Mouse (Mus musculus) adrenal gland, adult 18-20 months (tissue): ENCODE data around the gene Fbxo31. TPM values are rescaled to one million over a fixed set of nuclear protein-coding genes. Genes with fewer than 3 reads are reported as not detected.

Source experiments
- DNase-seq, 2 experiments: peaks; one replicate each; pipeline ENCODE4 v3.0.0; 2021 to 2022; ENCODE audit warnings: low spot score in 2 of 2
- total RNA-seq, 2 experiments: library from RNA; stranded (reverse); gene quantifications; 1 replicate in 1 of 2; 2 replicates in 1 of 2; pipeline ENCODE4 v1.2.3; 2021

Gene Fbxo31
- total RNA-seq, 2 experiments from 2014 or later = 33.6 to 45.0 TPM

GRCm38 (mm10) chr8:121590203-121591177 is 11.9 kb upstream of the Fbxo31 start, which contains the start of gene Map1lc3b:
Gene Map1lc3b, plus strand, starts transcription at chr8:121590361.
- DNase-seq = peak; percentile 99

DNA sequence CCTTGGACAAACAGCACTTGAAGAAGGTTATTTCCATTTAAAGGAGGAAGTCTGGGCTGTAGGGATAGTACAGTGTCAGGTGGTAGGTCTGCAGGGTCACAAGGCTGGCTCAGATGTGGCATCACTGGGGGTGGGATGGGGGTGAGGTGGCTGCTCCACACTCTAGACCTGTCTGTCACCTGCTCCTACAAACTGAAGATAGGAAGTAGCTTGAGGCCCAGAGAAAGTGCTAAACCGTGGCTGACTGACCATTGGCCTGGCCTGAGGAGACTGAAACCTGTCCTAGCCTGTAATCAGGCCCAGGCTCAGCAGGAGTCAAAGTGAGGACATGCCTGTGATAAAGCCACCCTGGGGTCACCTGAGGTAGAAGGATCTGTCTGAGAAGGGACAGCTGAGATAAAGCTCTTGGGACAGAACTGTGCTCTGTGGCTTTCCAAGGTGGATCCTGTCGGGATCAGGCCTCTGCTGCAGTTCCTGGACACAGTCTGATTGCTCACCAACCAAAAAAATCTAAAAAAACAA is 10.7 kb upstream of the Fbxo31 start:
- no peak for DNase-seq

GRCm38 (mm10) chr8:121588750-121589149 is 10.1 kb upstream of the Fbxo31 start:
- no peak for DNase-seq

GRCm38 (mm10) chr8:121585159-121585825 is 6.7 kb upstream of the Fbxo31 start:
- DNase-seq = peak; percentile 98 to 99

GRCm38 (mm10) chr8:121584730-121585129 is 6.1 kb upstream of the Fbxo31 start:
- no peak for DNase-seq

- DNase-seq = no peak
These were observed 5.0 kb upstream of the Fbxo31 start for GRCm38 (mm10) chr8:121583653-121584052.

DNA sequence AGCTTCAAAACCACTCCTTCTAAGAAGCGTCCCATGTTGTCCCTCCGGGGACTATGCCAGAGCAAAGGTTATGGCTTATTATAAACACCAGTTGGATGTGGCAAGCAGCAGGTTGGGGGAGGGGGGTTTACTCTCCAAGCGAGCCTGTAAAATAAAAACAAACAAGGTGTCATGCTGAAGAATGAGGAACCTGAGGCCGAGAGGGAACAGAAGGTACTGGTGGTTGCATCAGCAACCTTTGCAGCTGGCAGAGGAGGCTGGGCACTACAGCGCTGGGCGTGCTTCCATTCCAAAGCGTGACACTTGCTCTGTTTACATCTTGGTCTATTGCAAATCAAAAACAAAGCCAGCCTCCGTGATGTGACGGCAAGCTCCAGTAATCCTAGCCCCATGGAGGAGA is 1.9 kb upstream of the Fbxo31 start:
- DNase-seq = no peak

DNA sequence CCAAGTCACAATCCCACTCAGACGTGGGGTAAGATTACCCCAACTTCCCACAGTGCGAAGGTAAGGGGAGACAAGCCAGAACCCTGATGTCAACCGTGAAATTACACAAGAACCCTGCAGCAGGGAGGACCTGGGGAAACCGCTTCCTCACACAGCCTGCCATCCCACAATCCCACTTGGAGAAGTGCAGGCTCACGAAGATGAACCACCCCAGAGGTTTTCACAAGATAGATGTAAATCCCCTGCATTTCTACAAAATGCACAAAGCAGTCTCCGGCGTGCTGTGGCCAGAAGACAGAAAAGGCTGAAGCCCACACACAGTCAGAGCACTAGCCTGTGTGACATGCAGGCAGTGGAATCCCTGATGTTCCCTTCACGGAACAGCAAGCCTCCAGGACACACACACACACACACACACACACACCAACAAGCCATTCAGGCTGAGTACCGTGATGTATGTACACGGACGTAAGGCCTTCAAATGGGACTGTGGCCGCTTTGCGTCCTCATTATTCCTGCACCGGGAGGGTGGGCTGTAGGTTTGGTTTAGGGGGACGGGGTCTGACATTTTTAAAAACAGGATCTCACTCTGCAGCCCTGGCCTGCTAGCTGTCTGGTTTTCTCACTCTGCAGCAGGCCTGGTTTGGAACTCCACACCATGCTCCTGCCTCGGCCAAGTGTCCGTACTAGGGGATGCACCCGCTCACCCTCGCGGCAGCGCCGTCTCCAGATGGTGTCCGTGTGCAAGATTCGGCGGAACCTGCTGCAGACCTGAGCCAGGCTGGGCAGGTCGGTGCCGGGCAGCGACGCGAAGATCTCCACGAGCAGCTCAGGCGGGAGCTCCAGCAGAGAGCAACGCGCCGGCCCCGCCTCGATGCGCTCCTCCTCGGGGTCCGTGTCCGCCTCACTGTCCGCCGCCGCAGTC is 593 bp downstream of the Fbxo31 start:
- DNase-seq = no peak

DNA sequence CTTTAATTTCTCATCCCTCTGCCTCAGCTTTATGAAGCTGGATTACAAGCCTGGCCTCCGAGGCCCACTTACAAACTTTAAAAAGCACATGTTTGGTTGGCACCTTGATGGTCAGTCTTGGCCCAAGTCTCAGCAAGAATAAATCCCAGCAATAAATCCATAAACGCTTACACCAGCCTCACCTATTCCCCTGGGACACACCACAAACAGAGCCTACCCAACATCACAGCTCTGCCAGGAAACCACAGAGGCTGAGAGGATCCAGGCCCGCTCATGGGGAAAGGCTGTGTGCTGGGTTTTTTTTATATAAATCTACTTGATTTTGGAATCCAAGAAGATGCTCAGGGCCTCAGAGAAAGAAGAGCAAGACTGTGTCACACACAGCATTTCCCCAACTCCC is 2.9 kb downstream of the Fbxo31 start:
- no peak for DNase-seq

- peak; percentile 81 to 82 for DNase-seq
These were observed 5.3 kb downstream of the Fbxo31 start for GRCm38 (mm10) chr8:121573275-121573674.

- no peak for DNase-seq
These were observed 6.5 kb downstream of the Fbxo31 start for GRCm38 (mm10) chr8:121572121-121572520.

DNA sequence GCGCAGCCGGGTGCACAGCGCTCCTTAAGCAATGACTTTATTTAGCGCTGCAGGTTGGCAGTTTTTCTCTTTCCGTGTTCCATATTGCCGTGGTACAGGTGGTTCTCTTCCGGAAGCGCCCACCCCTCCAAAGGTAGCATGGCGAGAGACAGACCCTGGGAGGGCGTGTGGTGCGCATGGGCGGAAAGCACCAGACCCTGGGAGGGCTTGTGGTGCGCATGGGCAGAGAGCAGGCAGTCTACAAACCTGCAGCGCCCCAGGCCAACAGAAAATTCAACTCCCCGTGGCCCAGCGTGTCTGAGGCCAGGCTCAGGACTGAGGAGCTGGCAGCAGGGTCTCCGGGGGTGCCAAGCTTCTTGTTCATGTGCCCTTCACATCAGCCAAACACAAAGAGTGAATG is 7.8 kb downstream of the Fbxo31 start:
- no peak for DNase-seq

DNA sequence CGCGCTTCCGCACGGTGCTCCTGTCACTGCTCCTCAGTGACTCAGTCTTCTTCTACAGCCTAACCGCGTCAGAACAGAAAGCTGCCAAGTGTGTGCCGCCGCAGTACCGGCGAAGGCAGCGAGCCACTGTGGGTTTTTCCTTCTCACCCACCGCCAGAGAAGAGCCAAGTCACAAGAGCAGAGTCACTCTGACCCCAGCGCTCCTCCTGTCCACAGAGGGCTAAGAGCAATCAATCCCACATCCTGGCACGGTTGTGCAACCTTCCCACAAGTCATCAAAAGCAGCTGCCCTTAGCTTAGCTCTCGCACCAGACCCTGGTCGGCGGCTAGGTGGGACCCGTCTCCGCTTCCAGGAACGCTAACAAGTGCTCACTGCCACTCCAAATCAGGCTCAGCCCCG is 8.3 kb downstream of the Fbxo31 start:
- DNase-seq = no peak

DNA sequence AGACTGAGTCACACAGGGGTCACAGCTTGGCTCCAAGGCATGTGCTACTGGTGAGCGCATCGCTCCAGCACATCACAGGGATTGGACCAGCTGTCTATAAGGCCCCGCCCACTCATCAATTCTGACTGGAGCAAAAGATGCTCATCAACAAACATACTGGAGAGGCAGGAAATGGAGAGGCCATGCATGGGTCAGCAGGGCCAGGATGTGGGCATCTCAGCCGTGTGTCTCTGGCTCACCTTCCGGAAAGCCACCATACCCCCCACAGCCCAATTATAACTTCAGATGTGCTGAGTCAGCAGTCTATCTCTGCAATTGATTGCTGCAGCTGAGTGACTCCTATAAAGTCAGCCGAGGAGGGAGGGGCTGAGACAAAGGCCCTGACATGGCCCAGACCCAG is 10.3 kb downstream of the Fbxo31 start:
- no peak for DNase-seq

GRCm38 (mm10) chr8:121563701-121564100 is 14.9 kb downstream of the Fbxo31 start:
- no peak for DNase-seq

- no peak for DNase-seq
These were observed 15.7 kb downstream of the Fbxo31 start for GRCm38 (mm10) chr8:121562941-121563351.

- DNase-seq = no peak
These were observed 16.8 kb downstream of the Fbxo31 start for GRCm38 (mm10) chr8:121561636-121562345.

- no peak for DNase-seq
These were observed 18.0 kb downstream of the Fbxo31 start for GRCm38 (mm10) chr8:121560432-121561100.

GRCm38 (mm10) chr8:121559801-121560200 is 18.8 kb downstream of the Fbxo31 start:
- no peak for DNase-seq

- no peak for DNase-seq
These were observed 20.1 kb downstream of the Fbxo31 start for GRCm38 (mm10) chr8:121558538-121558937.
